13 mouse cellular contexts compared by ENCODE assay signal in the genomic region with DNA sequence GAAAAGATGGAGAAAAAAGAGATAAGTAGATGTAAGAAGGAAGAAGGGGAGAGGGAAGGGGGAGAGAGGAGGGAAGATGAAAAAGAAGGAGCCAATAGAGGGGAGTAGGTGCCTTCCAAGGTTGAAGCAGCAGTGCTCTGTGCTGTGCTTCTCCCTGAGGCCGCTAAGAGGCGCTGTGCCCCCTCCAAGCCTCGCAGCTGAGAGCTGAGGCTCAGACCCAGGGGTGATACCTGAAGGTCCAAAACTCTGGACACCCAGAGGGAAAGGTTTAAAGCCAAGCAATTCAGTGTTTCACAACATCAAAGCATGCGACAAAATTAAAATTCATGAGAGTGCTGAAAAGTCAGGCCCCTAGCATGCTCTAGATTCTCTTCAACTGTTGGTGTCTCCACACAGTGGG. TPM values are rescaled to one million over a fixed set of nuclear protein-coding genes. Genes with fewer than 3 reads are reported as not detected.
DNase-seq lines count a peak whose midpoint lies in the region; ATAC-seq and TF ChIP-seq lines count a peak whose summit lies in the region.
"Had no signal": no experiment of that assay in that cellular context is flagged by ENCODE, and none has a peak within 500 bp of the region (broad histone marks: within the 10 kb centered on the region; RNA-seq: fewer than 3 reads in every experiment).

No protein-coding gene starts in this region.

- TF ChIP-seq POLR2A in embryonic fibroblast, embryonic 13.5 days (IDR thresholded peaks at IDR 0.05; ENCODE audit: low read depth, low read length), result no peak

- H3K4me3 ChIP-seq in heart, postnatal 0 days (ENCODE audit: low read depth, low read length), result no peak overlapping the region
- H3K4me3 ChIP-seq in embryonic fibroblast, embryonic 13.5 days (ENCODE audit: insufficient read depth, low read length), result no peak overlapping the region
- no peak overlapping the region for H3K4me3 ChIP-seq in forebrain, embryonic 11.5 days (ENCODE audit: low read depth, low read length)
- H3K4me3 ChIP-seq: limb, embryonic 13.5 days had no signal

- no peaks in the 10 kb centered on the region for H3K4me1 ChIP-seq in heart, postnatal 0 days (ENCODE audit: control insufficient read depth, insufficient read depth)
- no peaks in the 10 kb centered on the region for H3K4me1 ChIP-seq in embryonic fibroblast, embryonic 13.5 days (ENCODE audit: control insufficient read depth, insufficient read depth, low read length)
- no peaks in the 10 kb centered on the region for H3K4me1 ChIP-seq in forebrain, embryonic 11.5 days (replicated peaks; ENCODE audit: control insufficient read depth, insufficient read depth, low read length)
- H3K4me1 ChIP-seq: limb, embryonic 13.5 days had no signal

- no peak for TF ChIP-seq EP300 in heart, postnatal 0 days (IDR thresholded peaks at IDR 0.05; ENCODE audit: low read depth)

- TF ChIP-seq CTCF in heart, postnatal 0 days (IDR thresholded peaks at IDR 0.05; ENCODE audit: low read depth), result peak; percentile 27
- peak; percentile 38; the same call in 1 of the 2 replicates for TF ChIP-seq CTCF in embryonic fibroblast, embryonic 13.5 days (IDR thresholded peaks at IDR 0.05; ENCODE audit: borderline replicate concordance, insufficient read depth, low read length)

- no peaks in the 10 kb centered on the region for H3K36me3 ChIP-seq in heart, postnatal 0 days (replicated peaks; ENCODE audit: control insufficient read depth, insufficient read depth, low read length)
- no peaks in the 10 kb centered on the region for H3K36me3 ChIP-seq in forebrain, embryonic 11.5 days (ENCODE audit: control insufficient read depth, insufficient read depth, low read length)
- H3K36me3 ChIP-seq: limb, embryonic 13.5 days had no signal

- H3K27ac ChIP-seq in heart, postnatal 0 days (ENCODE audit: low read depth), result no peak overlapping the region
- H3K27ac ChIP-seq in embryonic fibroblast, embryonic 13.5 days (ENCODE audit: insufficient read depth, low read length), result no peak overlapping the region
- H3K27ac ChIP-seq in forebrain, embryonic 11.5 days (ENCODE audit: low read depth, low read length), result no peak overlapping the region
- H3K27ac ChIP-seq: limb, embryonic 13.5 days had no signal

- ATAC-seq in heart, postnatal 0 days (ENCODE audit: insufficient read depth, low read depth), result no peak
- ATAC-seq in forebrain, embryonic 11.5 days (replicated peaks; ENCODE audit: low FRiP score), result no peak

- H3K4me2 ChIP-seq in heart, postnatal 0 days (ENCODE audit: low read depth, low read length), result no peak overlapping the region
- H3K4me2 ChIP-seq in forebrain, embryonic 11.5 days (ENCODE audit: low read depth, low read length, severe bottlenecking), result no peak overlapping the region
- H3K4me2 ChIP-seq: limb, embryonic 13.5 days had no signal

- H3K9me3 ChIP-seq in heart, postnatal 0 days (replicated peaks; ENCODE audit: control insufficient read depth, low read length), result peaks cover 6% of the 10 kb centered on the region
- peaks cover 3% of the 10 kb centered on the region; the same call in 1 of the 2 replicates for H3K9me3 ChIP-seq in forebrain, embryonic 11.5 days (ENCODE audit: control insufficient read depth, low read length)

- WGBS in heart, postnatal 0 days, result 20% methylated on average over 4 of the region's 4 CpGs
- 18% methylated on average over 4 of the region's 4 CpGs for WGBS in forebrain, embryonic 11.5 days

- H3K27me3 ChIP-seq in heart, postnatal 0 days (ENCODE audit: control insufficient read depth, insufficient read depth, low read length), result no peaks in the 10 kb centered on the region
- no peaks in the 10 kb centered on the region for H3K27me3 ChIP-seq in forebrain, embryonic 11.5 days (ENCODE audit: control insufficient read depth, insufficient read depth, low read length)
- H3K27me3 ChIP-seq: limb, embryonic 13.5 days had no signal

- no peak for DNase-seq in heart, postnatal 0 days (ENCODE audit: low spot score)
- DNase-seq in heart, adult 8-10 months (ENCODE audit: low spot score), result no peak
- DNase-seq in thymus, postnatal 4 days, result peak; percentile 15
- no peak for DNase-seq in thymus, postnatal 14 days
- no peak for DNase-seq in urinary bladder, adult 18-20 months (ENCODE audit: low spot score in 2 of 2)
- no peak for DNase-seq in forebrain, embryonic 11.5 days (ENCODE audit: low spot score)
- DNase-seq: cerebellum, postnatal 25 days; layer of hippocampus, adult 9-11 months had no signal

- H3K9ac ChIP-seq in heart, postnatal 0 days (replicated peaks; ENCODE audit: low read depth, low read length), result no peak overlapping the region
- H3K9ac ChIP-seq in forebrain, embryonic 11.5 days (ENCODE audit: low read length), result no peak overlapping the region
- H3K9ac ChIP-seq: limb, embryonic 13.5 days had no signal

RNA-seq across cellular contexts. Expression of a gene that starts 1.7 kb away (rescaled TPM):
- not detected in 2 replicates for total RNA-seq in heart, postnatal 0 days (2014; rRNA removed; ENCODE audit: low replicate concordance)
- polyA plus RNA-seq in heart, postnatal 0 days (2015; fragmentation: Nextera tagmentation; extraction: Ambion mirVana), result 0.01 TPM in 1 of 2 replicates, not detected in the other
- not detected for total RNA-seq in heart, adult 8-10 months (2022)
- 0.40 TPM in 1 of 2 replicates, not detected in the other for polyA plus RNA-seq in embryonic fibroblast, embryonic 13.5 days (2011; ENCODE audit: insufficient read length, low read depth, missing spikeins)
- polyA plus RNA-seq in forebrain, embryonic 11.5 days (2014; fragmentation: Nextera tagmentation; extraction: Ambion mirVana), result not detected in 2 replicates
- polyA plus RNA-seq: heart, embryonic 16.5 days; limb, embryonic 13.5 days; thymus, postnatal 0 days had no signal

RNA-seq across cellular contexts. Expression of a gene that starts 22.2 kb away (rescaled TPM):
- not detected in 2 replicates for total RNA-seq in heart, postnatal 0 days (2014; rRNA removed; ENCODE audit: low replicate concordance)
- polyA plus RNA-seq in heart, postnatal 0 days (2015; fragmentation: Nextera tagmentation; extraction: Ambion mirVana), result not detected in 2 replicates
- not detected for total RNA-seq in heart, adult 8-10 months (2022)
- polyA plus RNA-seq in embryonic fibroblast, embryonic 13.5 days (2011; ENCODE audit: insufficient read length, low read depth, missing spikeins), result not detected in 2 replicates
- polyA plus RNA-seq in forebrain, embryonic 11.5 days (2014; fragmentation: Nextera tagmentation; extraction: Ambion mirVana), result not detected in 2 replicates
- polyA plus RNA-seq: heart, embryonic 16.5 days; limb, embryonic 13.5 days; neural tube, embryonic 14.5 days had no signal

RNA-seq across cellular contexts. Expression of a gene that starts 29.6 kb away (rescaled TPM):
- 179 and 195 TPM in 2 replicates for total RNA-seq in heart, postnatal 0 days (2014; rRNA removed; ENCODE audit: low replicate concordance)
- 222 and 224 TPM in 2 replicates for polyA plus RNA-seq in heart, postnatal 0 days (2015; fragmentation: Nextera tagmentation; extraction: Ambion mirVana)
- total RNA-seq in heart, adult 8-10 months (2022), result 100 to 1,000 TPM in 1 of 4 experiments, 10 to 100 TPM in 3; 58.6 to 106 (median 81.9) TPM
- polyA plus RNA-seq in embryonic fibroblast, embryonic 13.5 days (2011; ENCODE audit: insufficient read length, low read depth, missing spikeins), result 1,203 and 1,448 TPM in 2 replicates
- 539 and 557 TPM in 2 replicates for polyA plus RNA-seq in forebrain, embryonic 11.5 days (2014; fragmentation: Nextera tagmentation; extraction: Ambion mirVana)

RNA-seq across cellular contexts. Expression of a gene that starts 55.8 kb away (rescaled TPM):
- total RNA-seq in heart, postnatal 0 days (2014; rRNA removed; ENCODE audit: low replicate concordance), result 32.2 and 33.9 TPM in 2 replicates
- polyA plus RNA-seq in heart, postnatal 0 days (2015; fragmentation: Nextera tagmentation; extraction: Ambion mirVana), result 50.8 and 51.2 TPM in 2 replicates
- total RNA-seq in heart, adult 8-10 months (2022), result 10 to 100 TPM; 14.6 to 25.3 (median 19.5) TPM
- 102 and 115 TPM in 2 replicates for polyA plus RNA-seq in embryonic fibroblast, embryonic 13.5 days (2011; ENCODE audit: insufficient read length, low read depth, missing spikeins)
- 90.5 and 110 TPM in 2 replicates for polyA plus RNA-seq in forebrain, embryonic 11.5 days (2014; fragmentation: Nextera tagmentation; extraction: Ambion mirVana)
